Mouse (Mus musculus) lung, embryonic 15.5 days (tissue): ENCODE measurements around the gene Ric8b. TPM values are rescaled to one million over a fixed set of nuclear protein-coding genes. Genes with fewer than 3 reads are reported as not detected.

Experiments used
- ATAC-seq: fragments of 200-750 bp; cut with Nextera tagmentation; 2 replicates; pipeline ENCODE4 v1.8.0; 2017; ENCODE audit warnings: moderate number of reproducible peaks, borderline replicate concordance; ENCODE audit not compliant: low FRiP score, low TSS enrichment; ENCODE audit errors: extremely low read depth
- H3K27ac ChIP-seq: fragments of 300-500 bp; sonication (generic); 2 replicates; pipeline ENCODE4 v1.5.1; 2015; ENCODE audit warnings: moderate library complexity, mild to moderate bottlenecking, inconsistent platforms
- H3K27me3 ChIP-seq: fragments of 300-500 bp; sonication (generic); 2 replicates; pipeline ENCODE4 v1.6.1; 2015; ENCODE audit warnings: inconsistent platforms
- H3K36me3 ChIP-seq: fragments of 300-500 bp; sonication (generic); 2 replicates; pipeline ENCODE4 v1.6.1; 2015; ENCODE audit warnings: inconsistent platforms
- H3K4me1 ChIP-seq: fragments of 300-500 bp; sonication (generic); 2 replicates; pipeline ENCODE4 v1.6.1; 2015; ENCODE audit warnings: inconsistent platforms
- H3K4me2 ChIP-seq: fragments of 300-500 bp; sonication (generic); 2 replicates; pipeline ENCODE4 v1.6.1; 2015; ENCODE audit warnings: inconsistent platforms, mild to moderate bottlenecking, moderate library complexity
- H3K4me3 ChIP-seq: fragments of 300-500 bp; sonication (generic); 2 replicates; pipeline ENCODE4 v1.5.1; 2015; ENCODE audit warnings: mild to moderate bottlenecking, inconsistent platforms
- H3K9ac ChIP-seq: fragments of 300-500 bp; sonication (generic); 2 replicates; pipeline ENCODE4 v1.6.1; 2015; ENCODE audit warnings: inconsistent platforms
- H3K9me3 ChIP-seq: fragments of 300-500 bp; sonication (generic); 2 replicates; pipeline ENCODE4 v1.6.1; 2016; ENCODE audit warnings: inconsistent platforms
- WGBS: fragments of 180-500 bp; shearing (Covaris S2); methylation state at CpG from one replicate; pipeline ENCODE4 v1.1.7; 2015; 5-methylcytosine and 5-hydroxymethylcytosine counted together
- polyA plus RNA-seq: library from polyadenylated mRNA; unstranded; fragments of >200 nt; fragmentation: Nextera tagmentation; extraction: Ambion mirVana; gene quantifications from 2 replicates; pipeline ENCODE4 v1.2.1, GENCODE M21; 2015

Ric8b gene
- polyA plus RNA-seq, 1 experiment from 2014 or later, result 20.9 TPM

- Histone ChIP-seq H3K27me3 (no peaks in the 10 kb centered on the region), H3K27ac (0 out of 2 replicates have a peak overlapping the region, but pooled peaks have one; percentile 11)
Measured at GRCm38 (mm10) chr10:84967645-84968044, 50.2 kb downstream of the Ric8b start.

GRCm38 (mm10) chr10:84968852-84969704, 51.7 kb downstream of the Ric8b start:
- ATAC-seq, result no peak
- Histone ChIP-seq H3K4me1 (peaks cover 19% of the 10 kb centered on the region), H3K9ac (no peak overlapping the region), H3K4me3 (no peak overlapping the region), H3K27me3 (no peaks in the 10 kb centered on the region), H3K4me2 (no peak overlapping the region), H3K36me3 (peaks cover 28% of the 10 kb centered on the region; the same call in 1 of the 2 replicates), H3K27ac (peak overlapping the region; percentile 29; the same call in 1 of the 2 replicates), H3K9me3 (no peaks in the 10 kb centered on the region)
- 52% methylated on average over 12 of the region's 12 CpGs for WGBS

More at GRCm38 (mm10) chr10:84967645-84968044, 50.2 kb downstream of the Ric8b start:
- peaks cover 28% of the 10 kb centered on the region; the same call in 1 of the 2 replicates for H3K36me3 ChIP-seq
- no peak overlapping the region for H3K4me2 ChIP-seq
- no peak; the same call in 1 of the 2 replicates for ATAC-seq
- WGBS, result 27% methylated on average over 6 of the region's 6 CpGs
- peaks cover 19% of the 10 kb centered on the region for H3K4me1 ChIP-seq
- H3K4me3 ChIP-seq, result no peak overlapping the region
- H3K9me3 ChIP-seq, result no peaks in the 10 kb centered on the region
- no peak overlapping the region for H3K9ac ChIP-seq

- Histone ChIP-seq H3K4me1 (peaks cover 14% of the 10 kb centered on the region), H3K9me3 (no peaks in the 10 kb centered on the region), H3K27me3 (no peaks in the 10 kb centered on the region), H3K4me3 (no peak overlapping the region), H3K27ac (no peak overlapping the region), H3K36me3 (peaks cover 29% of the 10 kb centered on the region), H3K9ac (no peak overlapping the region), H3K4me2 (no peak overlapping the region)
- no peak for ATAC-seq
- WGBS, result 81% methylated on average over 4 of the region's 4 CpGs
Measured at GRCm38 (mm10) chr10:84975264-84975663, 57.8 kb downstream of the Ric8b start.

- 17% methylated on average over 8 of the region's 8 CpGs for WGBS
- H3K27ac ChIP-seq, result peak overlapping the region; percentile 58
- peak; percentile 81 for ATAC-seq
Measured at GRCm38 (mm10) chr10:84976588-84977351, 59.4 kb downstream of the Ric8b start.

GRCm38 (mm10) chr10:84980291-84980690, 62.9 kb downstream of the Ric8b start:
- 92% methylated on average over 5 of the region's 5 CpGs for WGBS
- H3K9ac ChIP-seq, result no peak overlapping the region
- H3K4me1 ChIP-seq, result peaks cover 14% of the 10 kb centered on the region
- no peaks in the 10 kb centered on the region for H3K27me3 ChIP-seq
- ATAC-seq, result no peak
- no peak overlapping the region for H3K4me2 ChIP-seq
- no peak overlapping the region for H3K27ac ChIP-seq
- no peak overlapping the region for H3K4me3 ChIP-seq
- no peaks in the 10 kb centered on the region for H3K9me3 ChIP-seq
- H3K36me3 ChIP-seq, result peaks cover 22% of the 10 kb centered on the region

More at GRCm38 (mm10) chr10:84976588-84977351, 59.4 kb downstream of the Ric8b start:
- H3K4me3 ChIP-seq, result no peak overlapping the region
- peak overlapping the region; percentile 1; the same call in 1 of the 2 replicates for H3K4me2 ChIP-seq
- H3K4me1 ChIP-seq, result peaks cover 14% of the 10 kb centered on the region
- H3K27me3 ChIP-seq, result no peaks in the 10 kb centered on the region
- H3K36me3 ChIP-seq, result peaks cover 22% of the 10 kb centered on the region
- H3K9me3 ChIP-seq, result no peaks in the 10 kb centered on the region
- H3K9ac ChIP-seq, result no peak overlapping the region

GRCm38 (mm10) chr10:84981441-84981840, 64.0 kb downstream of the Ric8b start:
- Histone ChIP-seq H3K36me3 (peaks cover 22% of the 10 kb centered on the region), H3K9me3 (no peaks in the 10 kb centered on the region), H3K4me2 (no peak overlapping the region), H3K4me3 (no peak overlapping the region), H3K4me1 (peaks cover 9% of the 10 kb centered on the region), H3K27me3 (no peaks in the 10 kb centered on the region), H3K27ac (no peak overlapping the region), H3K9ac (no peak overlapping the region)
- ATAC-seq, result no peak
- 95% methylated on average over 2 of the region's 2 CpGs for WGBS

- H3K27ac ChIP-seq, result no peak overlapping the region
- no peak overlapping the region for H3K4me2 ChIP-seq
- H3K9me3 ChIP-seq, result no peaks in the 10 kb centered on the region
- H3K27me3 ChIP-seq, result no peaks in the 10 kb centered on the region
- WGBS, result 84% methylated on average over 7 of the region's 7 CpGs
- H3K4me3 ChIP-seq, result no peak overlapping the region
- H3K36me3 ChIP-seq, result peaks cover 29% of the 10 kb centered on the region
- ATAC-seq, result no peak
- H3K9ac ChIP-seq, result no peak overlapping the region
- no peaks in the 10 kb centered on the region for H3K4me1 ChIP-seq
Measured at GRCm38 (mm10) chr10:84982675-84983074, 65.3 kb downstream of the Ric8b start.

GRCm38 (mm10) chr10:84985956-84986355, 68.5 kb downstream of the Ric8b start:
- Histone ChIP-seq H3K27ac (no peak overlapping the region), H3K9ac (no peak overlapping the region), H3K36me3 (peaks cover 22% of the 10 kb centered on the region; the same call in 1 of the 2 replicates), H3K4me3 (no peak overlapping the region), H3K4me1 (no peaks in the 10 kb centered on the region), H3K27me3 (no peaks in the 10 kb centered on the region), H3K4me2 (no peak overlapping the region), H3K9me3 (no peaks in the 10 kb centered on the region)
- WGBS, result 75% methylated on average over 9 of the region's 9 CpGs
- no peak for ATAC-seq

- Histone ChIP-seq H3K9me3 (no peaks in the 10 kb centered on the region), H3K4me3 (no peak overlapping the region), H3K4me2 (no peak overlapping the region), H3K9ac (no peak overlapping the region), H3K27me3 (no peaks in the 10 kb centered on the region), H3K27ac (no peak overlapping the region), H3K36me3 (peaks cover 27% of the 10 kb centered on the region; the same call in 1 of the 2 replicates), H3K4me1 (no peaks in the 10 kb centered on the region)
- WGBS, result 79% methylated on average over 4 of the region's 4 CpGs
- ATAC-seq, result no peak
Measured at GRCm38 (mm10) chr10:84987666-84988065, 70.2 kb downstream of the Ric8b start.

- WGBS, result 54% methylated on average over 4 of the region's 4 CpGs
- H3K27me3 ChIP-seq, result no peaks in the 10 kb centered on the region
- no peaks in the 10 kb centered on the region for H3K9me3 ChIP-seq
- no peak overlapping the region for H3K4me2 ChIP-seq
- no peak overlapping the region for H3K4me3 ChIP-seq
- H3K27ac ChIP-seq, result no peak overlapping the region
- H3K4me1 ChIP-seq, result no peaks in the 10 kb centered on the region
- no peak for ATAC-seq
- H3K36me3 ChIP-seq, result peaks cover 19% of the 10 kb centered on the region; the same call in 1 of the 2 replicates
- H3K9ac ChIP-seq, result no peak overlapping the region
Measured at GRCm38 (mm10) chr10:84988650-84989049, 71.2 kb downstream of the Ric8b start.

- no peak for ATAC-seq
- Histone ChIP-seq H3K9me3 (no peaks in the 10 kb centered on the region), H3K27me3 (no peaks in the 10 kb centered on the region), H3K4me2 (no peak overlapping the region), H3K4me3 (no peak overlapping the region), H3K4me1 (no peaks in the 10 kb centered on the region), H3K36me3 (0 out of 2 replicates have a peak, but pooled peaks cover 12% of the 10 kb centered on the region), H3K9ac (no peak overlapping the region), H3K27ac (no peak overlapping the region)
- WGBS, result 90% methylated on average over 4 of the region's 4 CpGs
Measured at GRCm38 (mm10) chr10:84994346-84994745, 76.9 kb downstream of the Ric8b start.
